Mouse (Mus musculus) lung, embryonic 14.5 days (tissue): Measurements from ENCODE around the gene Morn5. TPM values are rescaled to one million over a fixed set of nuclear protein-coding genes. Genes with fewer than 3 reads are reported as not detected.
A peak's percentile ranks its signal among the peaks of the same experiment; 100 is the strongest.

Experiments used
- ATAC-seq: fragments of 200-750 bp; cut with Nextera tagmentation; 2 replicates; pipeline ENCODE4 v1.8.0; 2017; ENCODE audit warnings: mild to moderate bottlenecking, moderate TSS enrichment, moderate library complexity; ENCODE audit not compliant: insufficient read depth
- DNase-seq: peaks from one replicate; pipeline ENCODE4 v3.0.0-alpha.2; 2015
- H3K27ac ChIP-seq: fragments of 300-500 bp; sonication (generic); 2 replicates; pipeline ENCODE4 v1.5.1; 2014; ENCODE audit warnings: low read depth, mild to moderate bottlenecking, moderate library complexity
- H3K27me3 ChIP-seq: fragments of 300-500 bp; sonication (generic); 2 replicates; pipeline ENCODE4 v1.6.1; 2014; ENCODE audit warnings: low read length, control low read depth; ENCODE audit not compliant: insufficient read depth
- H3K36me3 ChIP-seq: fragments of 300-500 bp; sonication (generic); 2 replicates; pipeline ENCODE4 v1.6.1; 2014; ENCODE audit warnings: control low read depth; ENCODE audit not compliant: insufficient read depth
- H3K4me1 ChIP-seq: fragments of 300-500 bp; sonication (generic); 2 replicates; pipeline ENCODE4 v1.6.1; 2014; ENCODE audit warnings: antibody characterized with exemption, control low read depth; ENCODE audit not compliant: insufficient read depth
- H3K4me2 ChIP-seq: fragments of 300-500 bp; sonication (generic); 2 replicates; pipeline ENCODE4 v1.6.1; 2014; ENCODE audit warnings: mild to moderate bottlenecking
- H3K4me3 ChIP-seq: fragments of 300-500 bp; sonication (generic); 2 replicates; pipeline ENCODE4 v1.5.1; 2014; ENCODE audit warnings: low read depth, low read length
- H3K9ac ChIP-seq: fragments of 300-500 bp; sonication (generic); 2 replicates; pipeline ENCODE4 v1.6.1; 2014
- H3K9me3 ChIP-seq: fragments of 300-500 bp; sonication (generic); 2 replicates; pipeline ENCODE4 v1.6.1; 2016; ENCODE audit warnings: low read depth, low read length, control low read depth
- CTCF ChIP-seq: IDR thresholded peaks from 2 replicates; pipeline ENCODE4 v1.5.1; 2016; ENCODE audit warnings: antibody characterized with exemption, low read depth
- WGBS: fragments of 180-500 bp; shearing (Covaris S2); extraction: QIAGEN DNeasy Blood & Tissue Kit; methylation state at CpG from one replicate; pipeline ENCODE4 v1.1.7; 2014; 5-methylcytosine and 5-hydroxymethylcytosine counted together
- polyA plus RNA-seq: library from polyadenylated mRNA; unstranded; fragments of >200 nt; fragmentation: Nextera tagmentation; extraction: Ambion mirVana; gene quantifications from 2 replicates; pipeline ENCODE4 v1.2.1, GENCODE M21; 2014

The Morn5 gene
- polyA plus RNA-seq, 1 experiment from 2014 or later, result 0.54 TPM

- H3K36me3 ChIP-seq, result peaks cover 62% of the 10 kb centered on the region
- no peak for ATAC-seq
These were observed 9.8 kb upstream of the Morn5 start for GRCm38 (mm10) chr2:36039297-36039985.

DNA sequence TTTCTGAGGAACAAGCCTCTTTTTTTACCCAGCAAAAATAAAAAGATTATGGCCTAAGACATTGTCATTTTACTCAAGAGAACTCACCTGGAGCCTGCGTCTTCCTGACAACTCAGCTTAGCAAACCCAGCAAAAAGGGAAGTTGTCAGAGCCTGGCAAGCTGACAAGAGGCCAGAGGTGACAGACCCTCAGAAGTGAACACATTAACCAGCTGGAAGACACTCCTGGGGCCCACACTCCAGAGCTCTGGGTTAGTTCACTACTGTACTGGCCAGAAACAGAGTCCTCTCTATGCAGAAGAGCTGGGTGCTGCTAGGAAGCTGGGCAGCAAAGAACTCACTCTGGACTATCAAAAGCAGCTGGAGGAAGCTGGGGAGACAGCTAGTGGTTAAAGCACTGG is 8.4 kb upstream of the Morn5 start:
- H3K4me2 ChIP-seq, result no peak overlapping the region
- H3K4me1 ChIP-seq, result no peaks in the 10 kb centered on the region
- no peak for TF ChIP-seq CTCF
- ATAC-seq (no peak), DNase-seq (no peak)
- H3K27ac ChIP-seq, result no peak overlapping the region
- WGBS, result 60% methylated on average over 1 of the region's 1 CpGs
- H3K27me3 ChIP-seq, result no peaks in the 10 kb centered on the region
- H3K9me3 ChIP-seq, result no peaks in the 10 kb centered on the region
- H3K9ac ChIP-seq, result no peak overlapping the region
- H3K36me3 ChIP-seq, result peaks cover 65% of the 10 kb centered on the region
- H3K4me3 ChIP-seq, result no peak overlapping the region

More at GRCm38 (mm10) chr2:36039297-36039985, 9.8 kb upstream of the Morn5 start:
- Histone ChIP-seq H3K4me1 (no peaks in the 10 kb centered on the region), H3K27me3 (no peaks in the 10 kb centered on the region), H3K9me3 (no peaks in the 10 kb centered on the region), H3K4me3 (no peak overlapping the region), H3K9ac (no peak overlapping the region), H3K4me2 (no peak overlapping the region), H3K27ac (no peak overlapping the region)
- DNase-seq, result no peak
- TF ChIP-seq CTCF, result no peak
- WGBS, result 77% methylated on average over 7 of the region's 7 CpGs

- peak overlapping the region; percentile 66 for H3K9ac ChIP-seq
- no peaks in the 10 kb centered on the region for H3K9me3 ChIP-seq
- peaks cover 18% of the 10 kb centered on the region for H3K36me3 ChIP-seq
- peak overlapping the region; percentile 74 for H3K4me2 ChIP-seq
- peaks cover 4% of the 10 kb centered on the region for H3K4me1 ChIP-seq
- WGBS, result 52% methylated on average over 8 of the region's 8 CpGs
- no peak for DNase-seq
- no peak overlapping the region for H3K27ac ChIP-seq
- no peak for ATAC-seq
- H3K27me3 ChIP-seq, result no peaks in the 10 kb centered on the region
- TF ChIP-seq CTCF, result no peak
- H3K4me3 ChIP-seq, result peak overlapping the region; percentile 71
These were observed 1.1 kb upstream of the Morn5 start for GRCm38 (mm10) chr2:36048164-36048563.

GRCm38 (mm10) chr2:36049567-36049954 is 303 bp downstream of the Morn5 start:
- H3K4me3 ChIP-seq, result peak overlapping the region; percentile 71
- 39% methylated on average over 10 of the region's 10 CpGs for WGBS
- no peaks in the 10 kb centered on the region for H3K27me3 ChIP-seq
- peak overlapping the region; percentile 74 for H3K4me2 ChIP-seq
- DNase-seq (no peak), ATAC-seq (peak; percentile 44)
- no peak overlapping the region for H3K27ac ChIP-seq
- H3K9ac ChIP-seq, result no peak overlapping the region; the same call in 1 of the 2 replicates
- TF ChIP-seq CTCF, result no peak
- H3K4me1 ChIP-seq, result peaks cover 4% of the 10 kb centered on the region
- no peaks in the 10 kb centered on the region for H3K9me3 ChIP-seq
- H3K36me3 ChIP-seq, result peaks cover 5% of the 10 kb centered on the region; the same call in 1 of the 2 replicates

GRCm38 (mm10) chr2:36053249-36053648 is 4.0 kb downstream of the Morn5 start:
- Histone ChIP-seq H3K27me3 (no peaks in the 10 kb centered on the region), H3K27ac (no peak overlapping the region), H3K9ac (no peak overlapping the region), H3K9me3 (no peaks in the 10 kb centered on the region), H3K4me3 (no peak overlapping the region), H3K36me3 (no peaks in the 10 kb centered on the region), H3K4me1 (peaks cover 2% of the 10 kb centered on the region), H3K4me2 (no peak overlapping the region)
- 49% methylated on average over 3 of the region's 3 CpGs for WGBS
- peak; percentile 63 for DNase-seq
- TF ChIP-seq CTCF, result no peak
- ATAC-seq, result no peak

- Histone ChIP-seq H3K9ac (no peak overlapping the region), H3K4me2 (no peak overlapping the region), H3K4me3 (no peak overlapping the region), H3K27me3 (no peaks in the 10 kb centered on the region), H3K36me3 (no peaks in the 10 kb centered on the region), H3K27ac (no peak overlapping the region), H3K4me1 (no peaks in the 10 kb centered on the region), H3K9me3 (no peaks in the 10 kb centered on the region)
- WGBS, result 26% methylated on average over 3 of the region's 3 CpGs
- ATAC-seq, result no peak
- DNase-seq, result peak; percentile 31
- no peak for TF ChIP-seq CTCF
These were observed 7.0 kb downstream of the Morn5 start for GRCm38 (mm10) chr2:36056248-36056647.

DNA sequence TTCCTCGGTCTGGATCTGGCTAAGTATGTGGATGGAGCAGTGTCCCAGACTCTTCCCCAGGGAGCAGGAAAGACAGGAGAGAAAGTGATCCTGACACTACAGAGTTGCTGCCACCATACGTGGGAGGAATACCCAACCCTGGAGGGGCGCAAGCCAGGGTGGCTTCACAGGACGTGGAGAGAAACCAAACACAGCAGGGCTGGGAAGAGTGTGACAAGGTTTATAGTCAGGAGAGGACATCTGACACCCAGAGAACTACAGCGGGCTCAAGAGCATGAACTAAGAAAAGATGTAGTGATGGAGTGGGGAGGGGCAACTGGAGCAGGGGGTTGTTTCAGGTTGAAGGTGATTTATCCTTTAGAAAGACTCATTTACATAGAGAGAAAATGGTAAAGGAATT is 12.2 kb downstream of the Morn5 start:
- ATAC-seq (no peak), DNase-seq (no peak)
- no peak overlapping the region for H3K9ac ChIP-seq

More for the DNA sequence above, 12.2 kb downstream of the Morn5 start:
- TF ChIP-seq CTCF, result no peak
- no peaks in the 10 kb centered on the region for H3K4me1 ChIP-seq
- H3K4me3 ChIP-seq, result no peak overlapping the region
- H3K27ac ChIP-seq, result no peak overlapping the region
- no peak overlapping the region for H3K4me2 ChIP-seq
- H3K27me3 ChIP-seq, result no peaks in the 10 kb centered on the region
- WGBS, result 57% methylated on average over 5 of the region's 5 CpGs
- no peaks in the 10 kb centered on the region for H3K36me3 ChIP-seq
- H3K9me3 ChIP-seq, result no peaks in the 10 kb centered on the region
